Mouse (Mus musculus): Measurements from ENCODE around the gene Farp1. TPM values are rescaled to one million over a fixed set of nuclear protein-coding genes. Genes with fewer than 3 reads are reported as not detected.

Gene Farp1
- polyA plus RNA-seq, 1 experiment from 2014 or later, result 45.2 TPM

- ATAC-seq (ENCODE audit: low FRiP score) (no peak), DNase-seq (ENCODE audit: low spot score) (no peak)
- Histone ChIP-seq H3K4me3 (replicated peaks; ENCODE audit: low read length) (no peak overlapping the region), H3K27ac (no peak overlapping the region), H3K4me1 (replicated peaks; ENCODE audit: control insufficient read depth, insufficient read depth, low read length) (no peaks in the 10 kb centered on the region), H3K9me3 (ENCODE audit: control insufficient read depth, low read length) (no peaks in the 10 kb centered on the region), H3K9ac (no peak overlapping the region), H3K4me2 (replicated peaks) (no peak overlapping the region), H3K27me3 (ENCODE audit: control insufficient read depth, insufficient read depth, low read length) (no peaks in the 10 kb centered on the region), H3K36me3 (replicated peaks; ENCODE audit: control insufficient read depth, insufficient read depth) (peaks cover 80% of the 10 kb centered on the region)
- 82% methylated on average over 16 of the region's 16 CpGs for WGBS
Measured at GRCm38 (mm10) chr14:121280601-121281335, 245.8 kb downstream of the Farp1 start.

DNA sequence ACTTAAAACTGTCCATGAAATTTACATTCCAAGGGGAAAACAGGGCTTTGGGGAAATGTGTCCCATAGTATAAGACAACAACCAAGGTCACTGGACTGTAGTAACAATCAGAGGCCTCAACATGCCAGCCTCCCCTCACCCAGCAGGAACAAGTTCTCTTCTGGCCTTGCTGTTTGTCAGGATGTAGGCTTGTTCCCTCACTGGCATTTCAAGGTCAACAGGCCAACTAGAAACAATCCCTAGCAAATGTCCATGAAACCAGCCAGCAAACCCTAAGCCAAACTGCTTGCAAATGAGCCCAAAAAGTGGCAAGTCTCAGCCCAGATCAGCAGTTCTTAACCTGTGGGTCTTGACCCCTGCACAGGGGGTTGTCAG lies 246.3 kb downstream of the Farp1 start:
- no peak overlapping the region for H3K9ac ChIP-seq
- no peak overlapping the region for H3K27ac ChIP-seq
- H3K4me3 ChIP-seq (replicated peaks; ENCODE audit: low read length), result no peak overlapping the region
- no peak for ATAC-seq (ENCODE audit: low FRiP score)
- no peaks in the 10 kb centered on the region for H3K4me1 ChIP-seq (replicated peaks; ENCODE audit: control insufficient read depth, insufficient read depth, low read length)
- H3K27me3 ChIP-seq (ENCODE audit: control insufficient read depth, insufficient read depth, low read length), result no peaks in the 10 kb centered on the region
- H3K36me3 ChIP-seq (replicated peaks; ENCODE audit: control insufficient read depth, insufficient read depth), result peaks cover 77% of the 10 kb centered on the region
- H3K4me2 ChIP-seq (replicated peaks), result no peak overlapping the region
- DNase-seq (ENCODE audit: low spot score), result no peak
- no peaks in the 10 kb centered on the region for H3K9me3 ChIP-seq (ENCODE audit: control insufficient read depth, low read length)

- peaks cover 61% of the 10 kb centered on the region for H3K36me3 ChIP-seq (replicated peaks; ENCODE audit: control insufficient read depth, insufficient read depth)
- DNase-seq (ENCODE audit: low spot score) (no peak), ATAC-seq (ENCODE audit: low FRiP score) (no peak)
- no peak overlapping the region for H3K4me3 ChIP-seq (replicated peaks; ENCODE audit: low read length)
- 94% methylated on average over 14 of the region's 14 CpGs for WGBS
- no peaks in the 10 kb centered on the region for H3K27me3 ChIP-seq (ENCODE audit: control insufficient read depth, insufficient read depth, low read length)
- no peaks in the 10 kb centered on the region for H3K4me1 ChIP-seq (replicated peaks; ENCODE audit: control insufficient read depth, insufficient read depth, low read length)
- H3K9ac ChIP-seq, result no peak overlapping the region
- no peaks in the 10 kb centered on the region for H3K9me3 ChIP-seq (ENCODE audit: control insufficient read depth, low read length)
- H3K4me2 ChIP-seq (replicated peaks), result no peak overlapping the region
- H3K27ac ChIP-seq, result no peak overlapping the region
Measured at GRCm38 (mm10) chr14:121285379-121286120, 250.6 kb downstream of the Farp1 start.

DNA sequence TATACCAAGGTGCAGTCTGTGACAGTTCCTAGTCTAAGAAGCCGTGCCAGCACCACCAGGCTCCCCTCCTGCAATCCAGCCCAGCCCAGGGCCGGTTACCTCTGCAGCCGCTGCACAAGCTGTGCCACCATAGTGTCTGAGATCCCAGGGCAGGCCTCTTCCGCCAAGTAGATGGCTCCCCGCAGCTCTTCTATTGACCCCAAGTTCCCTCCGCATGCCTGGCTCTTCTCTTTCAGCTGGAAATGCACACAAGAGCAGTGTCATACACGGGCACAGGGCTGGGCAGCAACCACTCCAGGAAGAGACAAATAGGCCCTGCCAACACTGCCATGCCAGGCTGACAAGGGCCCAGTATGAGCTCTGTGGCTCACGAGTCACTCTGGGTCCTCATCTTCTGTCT lies 256.9 kb downstream of the Farp1 start:
- ATAC-seq (ENCODE audit: low FRiP score) (no peak), DNase-seq (ENCODE audit: low spot score) (no peak)
- Histone ChIP-seq H3K27ac (no peak overlapping the region), H3K4me1 (replicated peaks; ENCODE audit: control insufficient read depth, insufficient read depth, low read length) (no peaks in the 10 kb centered on the region), H3K9ac (no peak overlapping the region), H3K4me3 (replicated peaks; ENCODE audit: low read length) (no peak overlapping the region), H3K9me3 (ENCODE audit: control insufficient read depth, low read length) (no peaks in the 10 kb centered on the region), H3K27me3 (ENCODE audit: control insufficient read depth, insufficient read depth, low read length) (no peaks in the 10 kb centered on the region), H3K36me3 (replicated peaks; ENCODE audit: control insufficient read depth, insufficient read depth) (peaks cover 42% of the 10 kb centered on the region), H3K4me2 (replicated peaks) (no peak overlapping the region)
- 86% methylated on average over 8 of the region's 8 CpGs for WGBS

DNA sequence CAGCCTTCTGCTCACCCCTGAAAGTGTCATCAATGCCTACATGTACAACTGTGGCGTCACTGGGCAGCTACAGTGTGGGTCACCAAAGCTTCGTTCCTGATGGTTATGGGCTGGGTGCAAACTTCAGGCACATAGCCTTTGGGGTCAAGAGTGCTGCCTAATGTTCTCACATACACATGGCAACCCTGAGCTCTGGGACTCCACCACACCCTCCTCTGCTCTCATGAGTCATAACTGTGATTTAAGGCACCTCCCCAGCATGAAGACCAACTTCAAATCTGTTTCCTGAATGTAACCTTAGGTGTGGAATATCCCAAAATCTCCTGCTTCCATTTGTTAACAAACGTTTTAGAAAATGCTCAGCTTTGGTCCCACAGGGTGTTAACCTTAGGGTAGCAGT lies 257.4 kb downstream of the Farp1 start:
- ATAC-seq (ENCODE audit: low FRiP score) (no peak), DNase-seq (ENCODE audit: low spot score) (no peak)
- no peak overlapping the region for H3K4me3 ChIP-seq (replicated peaks; ENCODE audit: low read length)
- H3K4me2 ChIP-seq (replicated peaks), result no peak overlapping the region
- WGBS, result 96% methylated on average over 3 of the region's 3 CpGs
- no peaks in the 10 kb centered on the region for H3K4me1 ChIP-seq (replicated peaks; ENCODE audit: control insufficient read depth, insufficient read depth, low read length)
- no peak overlapping the region for H3K27ac ChIP-seq
- H3K9ac ChIP-seq, result no peak overlapping the region
- H3K9me3 ChIP-seq (ENCODE audit: control insufficient read depth, low read length), result no peaks in the 10 kb centered on the region
- H3K36me3 ChIP-seq (replicated peaks; ENCODE audit: control insufficient read depth, insufficient read depth), result peaks cover 37% of the 10 kb centered on the region
- no peaks in the 10 kb centered on the region for H3K27me3 ChIP-seq (ENCODE audit: control insufficient read depth, insufficient read depth, low read length)

DNA sequence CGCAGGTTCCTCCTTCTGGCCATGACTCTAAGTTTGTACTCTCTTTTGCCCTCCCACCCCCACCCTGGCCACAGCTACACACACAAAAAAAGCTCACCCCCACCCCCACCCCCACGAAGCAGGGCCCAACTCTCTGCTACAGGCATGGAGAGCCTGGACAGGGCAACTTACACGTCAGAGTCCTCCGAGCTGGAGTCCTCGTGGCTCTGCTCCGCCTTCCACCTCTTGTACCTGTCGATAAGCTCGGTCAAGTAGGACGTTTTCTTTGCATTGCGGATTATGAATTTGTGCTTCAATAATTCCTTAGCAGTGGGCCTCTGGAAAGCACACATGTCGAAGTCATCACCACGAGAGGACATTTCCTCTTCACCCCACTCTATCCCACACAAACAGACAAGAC lies 259.5 kb downstream of the Farp1 start:
- H3K27me3 ChIP-seq (ENCODE audit: control insufficient read depth, insufficient read depth, low read length), result no peaks in the 10 kb centered on the region
- H3K9me3 ChIP-seq (ENCODE audit: control insufficient read depth, low read length), result no peaks in the 10 kb centered on the region
- no peak overlapping the region for H3K27ac ChIP-seq
- H3K36me3 ChIP-seq (replicated peaks; ENCODE audit: control insufficient read depth, insufficient read depth), result peaks cover 36% of the 10 kb centered on the region
- H3K4me3 ChIP-seq (replicated peaks; ENCODE audit: low read length), result no peak overlapping the region
- 93% methylated on average over 12 of the region's 12 CpGs for WGBS
- ATAC-seq (ENCODE audit: low FRiP score) (no peak), DNase-seq (ENCODE audit: low spot score) (no peak)
- H3K9ac ChIP-seq, result no peak overlapping the region
- no peaks in the 10 kb centered on the region for H3K4me1 ChIP-seq (replicated peaks; ENCODE audit: control insufficient read depth, insufficient read depth, low read length)
- H3K4me2 ChIP-seq (replicated peaks), result no peak overlapping the region

- no peak overlapping the region for H3K9ac ChIP-seq
- no peak overlapping the region for H3K4me3 ChIP-seq (replicated peaks; ENCODE audit: low read length)
- H3K4me2 ChIP-seq (replicated peaks), result no peak overlapping the region
- no peaks in the 10 kb centered on the region for H3K9me3 ChIP-seq (ENCODE audit: control insufficient read depth, low read length)
- ATAC-seq (ENCODE audit: low FRiP score) (no peak), DNase-seq (ENCODE audit: low spot score) (no peak)
- WGBS, result 83% methylated on average over 6 of the region's 6 CpGs
- H3K36me3 ChIP-seq (replicated peaks; ENCODE audit: control insufficient read depth, insufficient read depth), result peaks cover 44% of the 10 kb centered on the region
- no peaks in the 10 kb centered on the region for H3K4me1 ChIP-seq (replicated peaks; ENCODE audit: control insufficient read depth, insufficient read depth, low read length)
- no peaks in the 10 kb centered on the region for H3K27me3 ChIP-seq (ENCODE audit: control insufficient read depth, insufficient read depth, low read length)
- H3K27ac ChIP-seq, result no peak overlapping the region
Measured at GRCm38 (mm10) chr14:121297103-121297502, 262.1 kb downstream of the Farp1 start.

GRCm38 (mm10) chr14:121298537-121298936 lies 263.5 kb downstream of the Farp1 start:
- Histone ChIP-seq H3K9me3 (ENCODE audit: control insufficient read depth, low read length) (no peaks in the 10 kb centered on the region), H3K27ac (no peak overlapping the region), H3K9ac (no peak overlapping the region), H3K36me3 (replicated peaks; ENCODE audit: control insufficient read depth, insufficient read depth) (peaks cover 30% of the 10 kb centered on the region), H3K4me2 (replicated peaks) (no peak overlapping the region), H3K27me3 (ENCODE audit: control insufficient read depth, insufficient read depth, low read length) (no peaks in the 10 kb centered on the region), H3K4me3 (replicated peaks; ENCODE audit: low read length) (no peak overlapping the region), H3K4me1 (replicated peaks; ENCODE audit: control insufficient read depth, insufficient read depth, low read length) (no peaks in the 10 kb centered on the region)
- no peak for ATAC-seq (ENCODE audit: low FRiP score)
- 87% methylated on average over 5 of the region's 5 CpGs for WGBS
- no peak for DNase-seq (ENCODE audit: low spot score)

GRCm38 (mm10) chr14:121299093-121299492 lies 264.1 kb downstream of the Farp1 start:
- no peak for ATAC-seq (ENCODE audit: low FRiP score)
- H3K4me2 ChIP-seq (replicated peaks), result no peak overlapping the region
- DNase-seq (ENCODE audit: low spot score), result no peak
- H3K9me3 ChIP-seq (ENCODE audit: control insufficient read depth, low read length), result no peaks in the 10 kb centered on the region
- WGBS, result 95% methylated on average over 9 of the region's 9 CpGs
- H3K27ac ChIP-seq, result no peak overlapping the region
- no peak overlapping the region for H3K4me3 ChIP-seq (replicated peaks; ENCODE audit: low read length)
- peaks cover 24% of the 10 kb centered on the region for H3K36me3 ChIP-seq (replicated peaks; ENCODE audit: control insufficient read depth, insufficient read depth)
- no peak overlapping the region for H3K9ac ChIP-seq
- no peaks in the 10 kb centered on the region for H3K4me1 ChIP-seq (replicated peaks; ENCODE audit: control insufficient read depth, insufficient read depth, low read length)
- H3K27me3 ChIP-seq (ENCODE audit: control insufficient read depth, insufficient read depth, low read length), result no peaks in the 10 kb centered on the region

Data from hindbrain, embryonic 14.5 days (tissue).